Mouse (Mus musculus) cerebellum, adult 9-10 months (tissue): ENCODE data around the gene Ly9.
A peak's percentile ranks its signal among the peaks of the same experiment; 100 is the strongest.

Experiments used
- DNase-seq: peaks from one replicate; pipeline ENCODE4 v3.0.0; 2022

Gene Ly9

DNA sequence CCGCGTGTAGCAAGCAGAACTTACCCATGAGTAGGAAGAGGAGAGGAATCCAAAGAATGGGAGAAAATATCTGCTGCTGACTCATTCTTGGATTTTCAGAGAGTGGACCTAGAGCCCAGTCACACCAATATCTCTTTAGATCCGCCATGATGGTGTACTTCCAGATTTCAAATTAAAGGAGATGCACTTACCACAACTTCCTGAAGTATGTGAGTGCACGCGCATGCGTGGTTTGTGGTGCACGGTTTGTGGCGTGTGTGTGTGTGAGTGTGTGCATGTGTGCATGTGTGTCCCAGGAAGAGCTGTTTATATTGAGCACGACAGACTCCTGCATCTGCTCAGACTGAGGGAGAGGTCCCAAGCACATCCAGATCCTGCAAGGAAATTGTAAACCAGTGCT is at the start of gene Ly9:
Gene Ly9 (minus strand): TSS at position 235 of the 400 bp plus-strand sequence.
- no peak for DNase-seq

GRCm38 (mm10) chr1:171652734-171653133 is 45.5 kb upstream of the Ly9 start, which contains the start of gene Slamf7:
Gene Slamf7 (minus strand): TSS chr1:171653035.
- DNase-seq, result no peak

DNA sequence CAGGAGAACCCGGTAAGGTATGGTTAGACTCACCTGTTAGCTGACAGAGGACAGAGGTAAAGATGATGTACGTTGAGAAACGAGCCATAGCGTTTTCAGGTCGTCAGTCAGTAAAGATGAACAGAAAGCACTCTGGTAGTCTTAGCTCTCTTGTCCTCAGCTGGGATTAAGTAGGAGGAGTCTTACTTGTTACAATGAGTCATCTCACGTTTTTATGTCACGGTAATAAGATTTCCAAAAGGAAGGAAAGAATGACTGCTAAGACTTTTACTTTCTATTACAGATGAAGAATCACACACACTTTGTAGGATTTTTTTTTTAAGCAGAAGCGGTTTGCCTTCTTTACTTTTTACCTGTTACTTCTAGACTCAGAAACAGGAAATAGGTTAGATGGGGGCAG is 41.6 kb upstream of the Ly9 start:
- DNase-seq, result no peak

GRCm38 (mm10) chr1:171647716-171648115 is 40.5 kb upstream of the Ly9 start:
- no peak for DNase-seq

DNA sequence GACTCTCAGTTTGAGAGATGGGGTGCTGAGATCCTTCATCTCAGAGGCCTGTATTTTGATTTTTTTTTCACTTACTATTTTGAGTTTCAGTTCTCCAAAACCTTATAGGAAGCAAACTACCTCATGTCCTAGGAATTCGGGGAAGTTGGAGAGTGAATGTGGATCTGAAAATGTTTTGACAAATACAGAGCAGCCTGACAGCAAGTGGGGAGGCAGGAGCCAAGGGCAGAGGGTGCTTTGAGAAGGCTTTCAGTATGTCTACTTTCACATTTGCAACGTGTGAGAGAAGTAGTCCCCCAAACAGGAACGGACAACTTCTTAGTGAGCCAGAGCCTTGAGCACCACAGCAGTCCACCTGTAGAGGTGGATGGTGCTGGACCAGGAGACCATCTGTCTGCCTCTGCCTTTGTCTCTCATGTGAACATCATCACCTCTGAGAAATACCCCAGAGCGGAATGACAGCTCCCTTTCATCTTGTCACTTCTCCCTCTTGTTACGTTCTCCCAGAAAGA is 39.3 kb upstream of the Ly9 start:
- no peak for DNase-seq

GRCm38 (mm10) chr1:171643612-171644011 is 36.4 kb upstream of the Ly9 start:
- DNase-seq, result no peak

DNA sequence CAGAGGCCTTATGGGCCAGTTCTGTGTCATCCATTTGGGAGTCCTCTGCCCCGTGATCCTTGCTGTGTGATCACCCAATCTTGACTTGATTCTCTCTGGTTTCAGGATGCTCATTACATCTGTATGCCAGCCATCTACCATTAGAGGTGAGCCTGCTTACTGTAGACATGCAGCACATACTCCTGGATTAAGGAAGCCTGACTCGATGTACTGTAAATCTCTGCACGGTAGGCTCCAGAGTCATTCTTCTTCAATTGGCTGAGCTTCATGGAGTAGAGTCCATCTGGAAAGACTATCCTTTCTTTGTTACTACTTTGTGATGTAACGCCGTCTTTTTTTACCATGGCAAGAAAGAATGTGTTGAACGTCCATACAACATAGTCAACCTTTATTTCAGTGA is 33.6 kb upstream of the Ly9 start:
- no peak for DNase-seq

DNA sequence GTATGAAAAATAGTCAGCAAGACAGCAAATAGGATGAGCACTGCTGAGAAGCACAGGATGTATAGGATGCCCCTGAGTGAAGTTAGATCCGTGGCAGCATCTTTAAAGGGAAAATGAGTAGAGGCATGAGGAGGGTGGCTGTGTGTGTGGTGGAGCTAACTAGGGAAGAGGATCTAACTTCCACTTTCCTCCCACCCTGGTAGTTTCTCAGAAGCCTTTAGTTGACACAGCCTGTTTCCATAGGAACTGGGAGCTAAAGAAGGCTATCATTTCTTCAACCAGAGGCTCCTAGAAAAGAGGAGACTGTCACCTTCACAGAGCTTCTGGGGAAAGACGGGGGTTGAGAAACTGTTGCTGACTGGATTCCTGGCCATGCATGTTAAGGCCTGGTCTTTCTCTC is 31.5 kb upstream of the Ly9 start:
- DNase-seq, result no peak

DNA sequence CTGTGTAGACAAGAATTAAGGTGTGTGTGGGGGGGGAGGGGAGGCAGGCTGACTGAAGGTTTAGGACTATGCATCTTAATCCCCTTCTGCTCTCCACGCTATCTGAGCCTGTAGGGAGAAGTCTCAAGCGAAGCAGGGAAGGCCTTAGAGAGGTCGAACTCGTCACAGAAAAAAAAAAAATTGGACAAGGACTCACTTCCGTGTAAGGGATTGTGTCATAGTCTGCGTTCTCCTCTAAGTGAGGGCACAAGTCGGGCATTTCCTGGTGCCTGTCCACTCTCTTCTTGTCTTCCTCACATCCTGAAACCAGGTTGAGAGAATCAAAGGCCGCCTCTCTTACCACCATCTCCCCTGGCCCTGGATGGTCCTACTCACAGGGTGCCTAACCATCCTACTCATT is 29.9 kb upstream of the Ly9 start:
- DNase-seq, result no peak

DNA sequence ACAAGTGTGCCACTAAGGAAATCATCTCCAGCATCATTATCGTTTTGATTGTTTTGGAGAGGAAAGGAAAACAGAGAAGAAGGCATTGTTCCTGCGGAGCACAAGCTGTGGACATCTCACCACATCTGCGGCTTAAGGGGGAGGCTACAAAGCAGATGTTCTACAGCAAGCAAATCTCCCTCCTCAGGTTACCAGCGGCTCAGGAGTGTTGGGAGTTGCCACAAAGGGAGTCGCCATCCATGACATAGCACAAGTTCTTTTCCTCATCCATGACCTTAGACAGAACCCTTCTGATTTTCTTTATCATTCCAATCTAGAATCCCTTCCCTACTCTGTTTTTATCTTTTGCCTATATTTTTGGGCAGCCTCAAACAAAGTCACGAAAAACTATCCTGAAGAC is 28.5 kb upstream of the Ly9 start:
- DNase-seq, result no peak

GRCm38 (mm10) chr1:171631447-171631846 is 24.2 kb upstream of the Ly9 start:
- DNase-seq, result no peak

DNA sequence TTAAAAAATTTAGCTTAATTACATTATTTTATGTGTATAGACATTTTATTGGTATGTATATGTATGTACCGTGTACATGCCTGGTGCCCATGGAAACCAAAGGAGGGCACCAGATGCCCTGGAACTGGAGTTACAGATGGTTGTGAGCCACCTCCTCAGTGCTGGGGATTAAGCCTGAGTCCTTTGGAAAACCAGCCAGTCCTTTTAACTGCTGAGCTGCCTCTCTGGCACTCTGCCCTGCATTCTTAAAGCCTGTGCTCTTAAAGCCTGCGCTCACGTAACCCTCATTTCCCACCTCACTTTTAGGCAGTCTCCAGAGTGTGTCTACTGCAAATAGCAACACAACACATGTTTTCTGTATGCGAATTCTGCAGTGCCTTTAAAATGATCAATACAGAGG is 23.7 kb upstream of the Ly9 start:
- DNase-seq, result no peak

GRCm38 (mm10) chr1:171630041-171630440 is 22.8 kb upstream of the Ly9 start:
- DNase-seq, result no peak

GRCm38 (mm10) chr1:171629168-171629567 is 22.0 kb upstream of the Ly9 start:
- DNase-seq, result no peak

GRCm38 (mm10) chr1:171627801-171628200 is 20.6 kb upstream of the Ly9 start:
- DNase-seq, result no peak

DNA sequence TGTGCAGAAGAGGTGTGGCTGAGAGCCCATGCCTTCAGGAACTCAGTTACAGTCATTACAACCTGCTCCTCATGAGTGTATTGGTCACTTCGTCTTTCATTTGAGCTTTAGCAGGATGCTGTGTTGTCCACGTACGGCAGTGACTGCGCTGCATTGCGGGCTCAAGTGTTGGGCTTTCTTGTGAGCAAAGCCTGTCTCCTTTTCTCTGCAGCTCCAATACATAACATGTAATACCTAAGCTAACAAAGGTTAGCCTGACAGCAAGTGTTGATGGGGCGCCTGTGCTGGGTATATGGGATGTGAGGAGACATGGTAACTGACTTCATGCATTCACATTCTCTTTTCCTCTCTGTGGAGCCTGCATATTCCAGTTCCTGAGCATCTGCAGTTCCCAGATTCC is 12.9 kb upstream of the Ly9 start:
- DNase-seq, result no peak

- no peak for DNase-seq
Observed at GRCm38 (mm10) chr1:171619645-171620044, 12.4 kb upstream of the Ly9 start.

GRCm38 (mm10) chr1:171619001-171619400 is 11.8 kb upstream of the Ly9 start:
- DNase-seq, result no peak

DNA sequence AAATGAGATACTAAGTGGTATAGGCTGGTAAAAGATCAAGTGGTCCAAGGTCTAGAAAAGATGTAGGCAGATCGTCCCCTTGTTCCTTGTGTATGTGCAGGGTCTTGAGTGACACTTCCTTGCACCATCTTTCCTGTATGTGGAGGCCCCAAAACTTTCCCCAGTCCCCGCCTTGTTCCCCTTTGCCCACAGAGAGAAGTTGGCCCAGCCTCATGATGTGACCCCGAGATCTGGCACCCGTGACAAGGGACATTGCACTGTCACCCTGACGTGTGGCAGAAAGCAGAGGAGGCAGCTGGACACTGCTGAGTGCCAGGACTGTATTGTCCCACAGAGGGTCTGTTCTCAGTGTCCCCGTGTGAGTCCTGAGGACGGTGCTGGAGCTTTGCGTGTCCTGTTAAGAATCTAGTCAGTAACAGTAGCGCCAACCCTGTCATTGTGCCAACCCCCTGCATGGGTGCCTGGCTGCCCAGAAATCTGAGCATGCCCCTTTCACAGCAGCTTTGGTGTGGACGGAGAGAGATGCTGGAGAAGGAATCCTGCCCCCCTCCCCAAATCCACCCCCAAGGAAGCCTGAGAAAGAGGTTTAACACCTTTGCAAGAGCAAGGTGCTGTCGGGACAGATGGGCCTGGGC is 9.8 kb upstream of the Ly9 start:
- no peak for DNase-seq

DNA sequence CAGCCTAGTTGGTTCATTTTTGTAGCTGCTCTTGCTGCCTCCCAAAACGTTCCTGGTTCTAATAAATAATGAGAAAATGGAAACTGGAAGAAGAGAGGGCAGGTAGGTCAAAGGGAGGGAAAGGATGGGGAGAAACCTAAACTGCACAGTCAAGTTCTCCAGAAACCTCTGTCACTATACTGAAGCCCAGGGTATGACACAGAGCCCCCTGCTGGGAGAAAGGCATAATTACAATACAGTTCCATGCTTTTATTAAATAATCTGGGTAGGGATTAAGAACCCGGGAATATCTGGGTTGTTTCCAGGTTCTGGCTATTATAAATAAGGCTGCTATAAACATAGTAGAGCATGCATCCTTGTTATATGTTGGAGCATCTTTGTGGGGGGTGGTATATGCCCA is 6.8 kb upstream of the Ly9 start:
- DNase-seq, result peak; percentile 11

DNA sequence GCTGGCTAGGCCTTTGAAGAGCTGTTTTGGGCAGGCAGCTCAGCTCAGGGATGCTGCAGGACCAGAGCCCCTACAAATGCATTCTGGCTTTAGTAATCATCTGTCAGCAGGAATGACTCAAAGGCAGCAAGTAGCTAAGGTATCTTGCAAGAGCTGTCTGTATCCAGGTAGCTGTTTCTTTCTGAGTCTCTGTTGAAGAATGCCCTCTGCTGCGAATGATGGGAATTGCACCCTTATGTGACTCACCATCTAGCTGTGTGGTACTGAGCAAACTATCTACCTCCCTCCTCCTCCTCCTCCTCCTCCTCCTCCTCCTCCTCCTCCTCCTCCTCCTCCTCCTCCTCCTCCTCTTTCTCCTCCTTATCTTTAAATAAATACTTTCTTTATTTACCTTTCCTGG is 3.6 kb upstream of the Ly9 start:
- DNase-seq, result no peak

- no peak for DNase-seq
Observed at GRCm38 (mm10) chr1:171610026-171610425, 2.8 kb upstream of the Ly9 start.

- DNase-seq, result no peak
Observed at GRCm38 (mm10) chr1:171606656-171607055, 554 bp downstream of the Ly9 start.

DNA sequence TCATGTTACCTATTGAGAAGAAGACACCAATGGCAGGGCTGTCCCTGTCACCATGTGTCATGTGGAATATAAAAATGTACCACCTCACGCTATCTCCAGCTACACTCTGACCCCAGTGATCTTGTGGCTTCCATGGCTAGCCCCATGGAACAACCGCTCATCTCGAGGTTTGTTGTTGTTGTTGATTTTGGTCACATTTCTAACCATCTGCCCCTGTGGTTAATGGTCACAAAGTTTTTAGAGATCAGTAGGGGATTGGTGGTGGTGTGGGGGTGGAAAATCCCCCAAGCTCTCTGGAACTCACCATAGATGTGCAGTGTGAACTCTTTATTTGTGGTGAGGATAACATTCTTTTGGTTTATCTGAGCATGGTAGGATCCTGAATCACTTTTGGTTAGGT is 2.5 kb downstream of the Ly9 start:
- no peak for DNase-seq

DNA sequence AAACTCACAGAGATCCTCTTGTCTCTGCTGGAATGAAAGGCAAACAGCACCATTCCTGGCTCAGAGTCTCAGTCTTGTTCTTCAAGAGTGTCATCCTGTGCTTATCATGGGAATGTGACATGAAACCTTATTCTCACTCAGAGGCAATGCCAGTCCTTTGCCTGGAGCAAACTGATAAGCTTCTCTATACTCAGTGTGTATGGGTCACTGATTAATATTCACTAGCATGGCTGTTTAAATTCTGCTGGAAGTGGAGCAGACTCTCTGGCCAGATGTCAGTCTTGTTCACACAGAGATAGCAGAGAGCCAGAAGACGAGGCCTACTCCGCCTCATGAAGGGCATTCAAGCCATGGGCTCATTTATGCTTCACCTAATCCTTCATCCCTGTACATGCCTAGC is 22.6 kb downstream of the Ly9 start:
- DNase-seq, result no peak
